Mouse (Mus musculus) liver, postnatal 0 days (tissue): ENCODE measurements around the gene Htt.

Source experiments
- CTCF ChIP-seq: sonication (generic); IDR thresholded peaks from 2 replicates; pipeline ENCODE4 v1.5.1; 2016; ENCODE audit warnings: antibody characterized with exemption, low read depth
- EP300 ChIP-seq: IDR thresholded peaks from 2 replicates; pipeline ENCODE4 v1.6.1; 2016; ENCODE audit warnings: antibody characterized with exemption, low read depth, mild to moderate bottlenecking

DNA sequence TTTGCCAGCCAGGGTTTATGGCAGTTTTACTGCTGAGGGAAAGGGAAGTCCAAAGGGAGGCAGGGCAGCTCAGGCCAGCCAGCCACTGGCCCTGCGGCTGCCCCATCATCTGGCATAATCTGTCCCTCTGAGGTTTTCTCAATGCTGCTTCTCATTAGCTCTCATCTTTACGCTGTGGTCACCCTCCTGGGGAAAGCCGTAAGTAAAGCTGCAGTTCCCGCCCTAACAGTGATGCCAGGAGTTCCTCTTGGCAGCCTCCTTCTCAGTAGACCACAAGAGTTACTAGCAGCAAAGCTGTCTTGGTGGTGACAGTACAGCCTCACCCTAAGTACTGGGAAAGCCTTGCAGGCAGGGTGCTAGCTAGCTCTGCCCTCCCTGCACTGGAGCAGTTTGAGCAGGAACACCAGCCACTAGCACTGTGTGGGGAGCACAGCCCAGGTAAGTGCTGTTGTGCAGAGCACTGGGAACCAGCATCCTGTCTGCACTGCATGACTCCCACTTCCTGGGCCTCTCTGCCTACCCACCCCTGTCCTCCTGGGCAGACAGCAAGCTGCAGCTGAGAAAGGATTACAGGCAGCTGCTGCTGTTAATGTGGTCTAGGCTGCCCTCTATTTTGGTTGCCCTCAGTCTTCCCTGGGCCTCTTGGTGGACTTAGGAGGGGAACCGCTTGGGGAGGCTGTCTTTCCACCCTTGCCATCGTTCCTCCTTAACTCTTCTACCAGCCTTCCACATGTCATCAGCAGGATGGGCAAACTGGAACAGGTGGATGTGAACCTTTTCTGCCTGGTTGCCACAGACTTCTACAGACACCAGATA, 146.6 kb downstream of the Htt start, which contains the start of gene Msantd1:
- TF ChIP-seq CTCF = no peak
- TF ChIP-seq EP300 = no peak
